Mouse (Mus musculus): ENCODE data around the gene Zeb2.

GRCm38 (mm10) chr2:45153315-45153714 is 36.1 kb upstream of the Zeb2 start:
- TF ChIP-seq CTCF (conservative IDR thresholded peaks at IDR 0.05; ENCODE audit: low read length) (no peak), POU5F1 (IDR thresholded peaks at IDR 0.05; ENCODE audit: borderline replicate concordance, low read length) (no peak)

Measured in E14TG2a.4 (cell line).